Mouse (Mus musculus) layer of hippocampus, adult 8-10 months (tissue): ENCODE data around the gene Col4a2. TPM values are rescaled to one million over a fixed set of nuclear protein-coding genes. Genes with fewer than 3 reads are reported as not detected.

ENCODE experiments used
- DNase-seq, 2 experiments: peaks; one replicate each; pipeline ENCODE4 v3.0.0; 2022; ENCODE audit warnings: low spot score in 2 of 2
- total RNA-seq, 4 experiments: library from RNA; stranded (reverse); gene quantifications; 2 replicates each; pipeline ENCODE4 v1.2.4; 2022

Col4a2 gene
- total RNA-seq, result 10 to 100 TPM; 39.6 to 55.5 (median 43.9) TPM

GRCm38 (mm10) chr8:11312349-11313175 lies at the start of gene Col4a2, which contains the start of gene Col4a1:
Gene Col4a2, plus strand, starts transcription at chr8:11312805.
Gene Col4a1, minus strand, starts transcription at chr8:11312826.
- peak; percentile 51 to 65 for DNase-seq

GRCm38 (mm10) chr8:11263848-11264247 lies 48.8 kb upstream of the Col4a2 start:
- DNase-seq, result no peak

GRCm38 (mm10) chr8:11265971-11266370 lies 46.6 kb upstream of the Col4a2 start:
- DNase-seq, result no peak

- DNase-seq, result no peak
Observed at GRCm38 (mm10) chr8:11266471-11266870, 46.1 kb upstream of the Col4a2 start.

GRCm38 (mm10) chr8:11268753-11269152 lies 43.9 kb upstream of the Col4a2 start:
- DNase-seq, result no peak

- no peak for DNase-seq
Observed at GRCm38 (mm10) chr8:11270826-11271225, 41.8 kb upstream of the Col4a2 start.

GRCm38 (mm10) chr8:11272205-11272604 lies 40.4 kb upstream of the Col4a2 start:
- no peak for DNase-seq

- peak; percentile 87 to 93 for DNase-seq
Observed at GRCm38 (mm10) chr8:11273506-11274158, 39.0 kb upstream of the Col4a2 start.

GRCm38 (mm10) chr8:11274415-11274814 lies 38.2 kb upstream of the Col4a2 start:
- DNase-seq, result no peak

- no peak for DNase-seq
Observed at GRCm38 (mm10) chr8:11276286-11276685, 36.3 kb upstream of the Col4a2 start.

- DNase-seq, result no peak
Observed at GRCm38 (mm10) chr8:11277602-11278051, 35.0 kb upstream of the Col4a2 start.

GRCm38 (mm10) chr8:11278101-11278611 lies 34.4 kb upstream of the Col4a2 start:
- DNase-seq, result no peak

GRCm38 (mm10) chr8:11279296-11279826 lies 33.2 kb upstream of the Col4a2 start:
- no peak for DNase-seq

GRCm38 (mm10) chr8:11280721-11281268 lies 31.8 kb upstream of the Col4a2 start:
- DNase-seq, result no peak

GRCm38 (mm10) chr8:11282139-11282538 lies 30.5 kb upstream of the Col4a2 start:
- no peak for DNase-seq

- DNase-seq, result no peak
Observed at GRCm38 (mm10) chr8:11282696-11283095, 29.9 kb upstream of the Col4a2 start.

- no peak for DNase-seq
Observed at GRCm38 (mm10) chr8:11283217-11283616, 29.4 kb upstream of the Col4a2 start.

- no peak for DNase-seq
Observed at GRCm38 (mm10) chr8:11285437-11285836, 27.2 kb upstream of the Col4a2 start.

GRCm38 (mm10) chr8:11287139-11287538 lies 25.5 kb upstream of the Col4a2 start:
- no peak for DNase-seq

GRCm38 (mm10) chr8:11288286-11288685 lies 24.3 kb upstream of the Col4a2 start:
- no peak for DNase-seq

- DNase-seq, result no peak
Observed at GRCm38 (mm10) chr8:11290533-11290932, 22.1 kb upstream of the Col4a2 start.

- no peak for DNase-seq
Observed at GRCm38 (mm10) chr8:11292611-11293010, 20.0 kb upstream of the Col4a2 start.
